Mouse (Mus musculus) G1E (cell line): ENCODE data around the gene Magohb.

Source experiments
- CTCF ChIP-seq: IDR thresholded peaks from 2 replicates; pipeline ENCODE4 v1.5.1; 2012; ENCODE audit warnings: low read depth, low read length, inconsistent platforms, mixed read lengths
- GATA1 ChIP-seq: IDR thresholded peaks from 2 replicates; pipeline ENCODE4 v1.6.1; 2012; ENCODE audit warnings: borderline replicate concordance, low read length, inconsistent platforms, mixed read lengths
- GATA2 ChIP-seq: IDR thresholded peaks from 2 replicates; pipeline ENCODE4 v1.6.1; 2012; ENCODE audit warnings: low read depth, low read length, inconsistent platforms, borderline replicate concordance
- TAL1 ChIP-seq: conservative IDR thresholded peaks from 2 replicates; pipeline ENCODE4 v1.6.1; 2012; ENCODE audit warnings: low read depth, low read length, inconsistent platforms, mixed read lengths

DNA sequence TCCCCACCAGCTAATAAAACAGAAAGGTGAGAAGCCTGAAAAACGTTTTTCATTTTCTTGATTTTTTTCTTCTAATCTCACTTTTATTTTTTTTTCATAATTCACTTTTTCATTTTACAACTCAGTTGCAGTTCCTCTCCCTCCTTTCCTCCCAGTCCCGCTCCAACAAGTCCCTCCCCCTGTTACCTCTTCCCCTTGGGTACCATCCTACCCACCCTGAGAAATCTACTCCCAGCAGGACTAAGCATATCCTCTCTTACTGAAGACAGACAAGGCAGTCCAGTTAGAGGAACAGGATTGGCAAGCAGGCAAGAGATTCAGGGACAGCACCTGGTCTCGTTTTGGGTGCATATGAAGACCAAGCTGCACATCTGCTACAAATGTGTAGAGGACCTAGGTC is 30.3 kb downstream of the Magohb start:
- TF ChIP-seq CTCF (no peak), TAL1 (no peak), GATA1 (no peak), GATA2 (no peak)
